Mouse (Mus musculus) cerebellum, postnatal 36 days (tissue): ENCODE data around the gene Olfr71.

ENCODE experiments used
- DNase-seq, 2 experiments: peaks; one replicate each; pipeline ENCODE4 v3.0.0; 2021 to 2022; ENCODE audit warnings: mixed read lengths in 2 of 2

Gene Olfr71

GRCm38 (mm10) chr4:43711821-43712220 is 1.8 kb upstream of the Olfr71 start:
- DNase-seq, result peak; percentile 92

DNA sequence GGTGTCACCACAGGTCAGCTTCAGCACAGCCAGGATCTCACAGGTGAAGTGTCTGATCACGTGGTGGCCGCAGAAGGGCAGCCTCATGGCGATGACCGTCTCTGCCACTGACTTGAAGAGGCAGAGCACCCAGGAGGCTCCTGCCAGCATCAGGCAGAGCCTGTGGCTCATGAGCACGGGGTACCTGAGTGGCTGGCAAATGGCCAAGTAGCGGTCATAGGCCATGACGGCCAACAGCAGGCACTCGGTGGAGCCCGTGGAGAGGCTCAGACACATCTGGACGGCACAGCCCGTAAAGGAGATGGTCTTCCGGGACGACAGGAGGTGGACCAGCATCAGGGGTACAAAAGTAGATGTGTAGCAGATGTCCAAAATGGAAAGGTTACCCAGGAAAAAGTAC is 4.1 kb downstream of the Olfr71 start:
- DNase-seq, result no peak

DNA sequence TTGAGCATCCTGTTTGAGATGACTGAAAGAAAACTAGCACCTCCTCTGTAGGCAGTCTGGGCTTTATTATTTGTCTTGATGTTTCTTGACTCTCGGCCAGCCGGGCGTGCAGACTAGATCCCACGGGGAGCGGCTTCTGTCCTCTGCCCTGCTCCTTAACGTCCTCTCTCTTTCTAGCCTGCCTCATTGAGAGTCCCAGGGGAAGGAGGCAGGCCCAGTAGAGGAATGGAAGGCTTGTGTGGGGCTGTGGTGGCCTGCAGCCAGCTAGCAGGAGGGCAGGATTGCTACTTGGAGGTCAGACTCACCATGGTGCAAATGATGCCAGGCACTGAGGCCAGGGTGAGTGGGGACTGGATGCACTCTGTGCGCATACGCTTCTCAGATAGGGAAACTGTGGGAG is 6.2 kb downstream of the Olfr71 start:
- no peak for DNase-seq

GRCm38 (mm10) chr4:43703439-43703838 is 6.6 kb downstream of the Olfr71 start:
- DNase-seq, result no peak

- DNase-seq, result no peak
Measured at GRCm38 (mm10) chr4:43700707-43701106, 9.3 kb downstream of the Olfr71 start, which contains the start of gene Olfr70. TSS of gene Olfr70 (minus strand) at chr4:43700807.

- peak; percentile 56 to 65 for DNase-seq
Measured at GRCm38 (mm10) chr4:43696561-43696960, 13.5 kb downstream of the Olfr71 start.

DNA sequence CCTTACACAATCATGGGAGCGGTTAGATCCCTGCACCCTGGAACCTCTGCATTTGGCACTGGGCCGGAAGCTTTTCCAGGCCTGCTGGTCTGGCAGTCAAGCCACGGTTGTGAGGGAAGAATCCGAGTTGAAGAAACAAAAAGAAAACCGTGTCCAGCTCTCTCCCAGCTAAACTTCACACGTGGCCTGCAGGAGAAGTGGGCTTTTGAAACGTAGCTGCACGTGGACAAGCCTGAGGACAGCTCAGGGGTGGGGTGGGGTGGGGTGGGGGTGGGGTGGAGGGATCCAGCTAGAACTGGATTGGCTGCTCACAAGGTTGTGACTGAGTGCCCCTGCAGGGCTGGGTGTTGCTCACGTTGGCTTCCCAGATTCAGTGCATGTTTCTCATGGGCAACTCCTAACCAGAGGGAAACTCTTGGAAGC is 14.8 kb downstream of the Olfr71 start:
- DNase-seq, result no peak

GRCm38 (mm10) chr4:43694439-43695248 is 15.4 kb downstream of the Olfr71 start:
- no peak for DNase-seq

- DNase-seq, result no peak
Measured at GRCm38 (mm10) chr4:43693806-43694241, 16.2 kb downstream of the Olfr71 start.

DNA sequence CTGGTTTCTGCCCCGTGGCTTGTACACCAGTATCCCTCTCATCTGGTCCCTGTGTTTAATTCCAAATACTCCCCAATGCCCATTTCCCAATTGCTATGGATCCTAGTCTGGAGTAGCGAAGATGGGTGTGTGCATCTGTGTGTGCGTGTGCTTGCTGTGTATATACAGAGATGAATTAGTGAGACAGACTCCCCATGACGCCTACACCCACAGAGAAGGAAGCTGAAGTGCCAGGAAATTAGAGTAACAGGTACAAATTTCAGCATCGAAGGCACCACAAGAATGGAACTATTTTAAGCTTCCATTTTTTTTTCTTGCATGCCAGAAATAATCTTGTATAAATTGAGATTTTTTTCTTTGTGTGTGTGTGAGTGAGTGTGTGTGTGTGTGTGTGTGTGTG is 19.0 kb downstream of the Olfr71 start:
- DNase-seq, result no peak

DNA sequence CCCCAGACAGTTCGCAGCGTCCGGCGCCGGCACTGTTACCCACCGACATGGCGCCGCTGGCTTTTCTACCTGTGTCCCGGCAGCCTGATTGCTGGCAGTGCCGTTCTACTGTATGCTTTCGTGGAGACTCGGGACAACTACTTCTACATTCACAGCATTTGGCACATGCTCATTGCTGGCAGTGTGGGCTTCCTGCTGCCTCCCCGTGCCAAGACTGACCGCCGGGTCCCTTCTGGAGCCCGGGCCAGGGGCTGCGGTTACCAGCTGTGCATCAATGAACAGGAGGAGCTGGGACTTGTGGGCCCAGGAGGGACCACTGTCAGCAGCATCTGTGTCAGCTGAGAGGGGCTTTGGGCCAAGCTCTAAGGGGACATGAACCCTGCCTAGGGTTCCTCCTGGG is 20.0 kb downstream of the Olfr71 start:
- DNase-seq, result no peak

GRCm38 (mm10) chr4:43679416-43680043 is 30.5 kb downstream of the Olfr71 start:
- DNase-seq, result no peak

DNA sequence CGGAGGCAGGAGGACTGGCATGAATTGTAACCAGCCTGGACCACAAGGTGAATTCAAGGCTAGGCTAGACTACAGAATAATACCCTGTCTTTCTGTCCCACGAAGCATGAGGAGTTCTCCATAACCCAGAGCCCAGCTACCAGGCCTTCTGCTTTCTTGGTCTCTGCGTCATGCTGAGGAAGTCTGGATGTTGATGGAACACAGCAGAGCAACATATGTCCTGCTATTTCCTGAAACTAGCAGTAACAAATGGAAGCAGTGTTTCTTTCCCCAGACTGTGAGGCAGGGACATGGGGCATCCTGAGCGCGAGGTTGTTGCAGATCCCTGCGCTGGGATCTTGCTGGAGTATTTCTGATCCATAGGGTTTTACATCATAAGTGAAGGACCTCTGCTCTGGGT is 31.5 kb downstream of the Olfr71 start:
- no peak for DNase-seq

DNA sequence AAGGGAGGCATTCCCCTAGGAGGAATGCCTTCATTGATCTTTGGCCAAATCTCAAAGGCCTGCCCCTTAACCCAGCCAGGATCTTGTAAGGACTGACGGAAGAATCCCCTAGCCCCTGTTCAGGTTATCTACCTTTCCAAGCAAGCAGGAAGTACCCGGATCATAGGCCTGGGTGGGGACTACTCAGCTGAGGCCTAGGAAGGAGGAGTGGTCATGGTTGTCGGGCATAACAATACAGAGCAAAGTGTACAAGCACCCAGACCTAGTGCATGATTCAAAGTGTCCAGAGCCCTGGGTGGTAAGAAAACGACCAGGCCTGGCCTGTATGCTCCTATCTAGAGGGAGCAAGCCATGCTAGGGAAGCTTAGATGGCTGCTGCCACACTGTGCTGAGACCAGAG is 34.4 kb downstream of the Olfr71 start:
- no peak for DNase-seq

GRCm38 (mm10) chr4:43674974-43675373 is 35.1 kb downstream of the Olfr71 start:
- DNase-seq, result no peak

GRCm38 (mm10) chr4:43673703-43674102 is 36.4 kb downstream of the Olfr71 start:
- no peak for DNase-seq

GRCm38 (mm10) chr4:43672070-43672469 is 38.0 kb downstream of the Olfr71 start:
- DNase-seq, result peak; percentile 92 to 96

GRCm38 (mm10) chr4:43669428-43669794 is 40.6 kb downstream of the Olfr71 start:
- peak; percentile 75 to 77 for DNase-seq

GRCm38 (mm10) chr4:43668782-43669427 is 41.1 kb downstream of the Olfr71 start, which contains the start of the genes Tmem8b and Fam221b:
TSS of gene Tmem8b (plus strand) at chr4:43668971.
TSS of gene Fam221b (minus strand) at chr4:43669145.
- peak; percentile 92 to 93 for DNase-seq

- no peak for DNase-seq
Measured at GRCm38 (mm10) chr4:43666412-43666811, 43.6 kb downstream of the Olfr71 start.

DNA sequence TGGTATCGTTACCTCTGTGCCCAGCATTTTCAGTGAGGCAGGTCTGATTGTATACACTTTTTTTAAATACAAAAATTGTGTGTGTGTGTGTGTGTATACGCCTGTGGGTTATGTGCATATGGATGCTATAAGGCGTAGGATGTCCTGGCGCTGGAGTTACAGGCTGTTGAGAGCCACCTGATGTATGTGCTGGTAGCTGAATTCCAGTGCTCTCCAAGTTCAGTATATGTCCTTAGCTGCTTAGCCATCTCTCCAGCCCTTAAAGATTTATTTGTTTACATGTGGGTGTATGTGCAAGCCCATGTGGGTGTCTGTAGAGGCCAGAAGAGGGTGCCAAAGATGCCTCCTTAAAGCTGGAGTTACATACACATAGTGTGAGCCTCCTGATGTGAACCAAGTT is 52.9 kb downstream of the Olfr71 start:
- no peak for DNase-seq

DNA sequence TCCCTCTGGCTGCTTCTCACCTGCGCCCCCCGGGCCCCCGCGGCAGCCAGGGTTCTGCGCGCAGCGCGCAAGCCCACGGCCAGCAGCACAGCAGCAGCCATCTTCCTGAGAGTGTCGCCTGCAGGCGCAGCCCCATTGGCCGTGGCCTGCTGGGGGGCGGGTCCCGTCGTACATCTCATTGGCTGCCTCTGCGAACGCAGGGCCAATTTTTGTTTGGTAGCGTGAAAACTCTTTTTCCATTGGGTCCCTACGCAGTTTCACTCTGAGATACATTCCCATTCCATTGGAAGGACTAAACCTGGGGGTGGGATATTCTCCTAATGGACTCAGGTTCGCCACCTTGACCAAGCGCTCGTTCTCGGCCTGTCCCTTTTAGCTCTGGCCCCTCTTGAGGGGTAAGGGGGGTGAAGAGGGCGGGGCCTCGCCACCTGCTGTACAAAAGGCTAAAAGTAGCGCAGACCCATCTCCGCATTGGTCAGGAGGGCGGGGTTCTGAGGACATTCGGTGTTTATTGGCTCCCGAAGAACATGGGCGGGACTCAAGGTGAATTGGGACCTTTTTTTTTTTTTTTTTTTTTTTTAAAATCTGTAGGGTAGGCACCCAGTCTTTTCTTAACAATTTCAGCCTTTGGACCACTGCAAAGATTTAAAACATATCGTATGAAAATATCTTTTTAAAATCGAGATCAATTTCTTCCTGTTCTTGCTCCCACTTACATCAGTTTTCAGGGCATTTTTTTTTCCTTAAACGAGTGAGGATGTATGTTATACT is 53.5 kb downstream of the Olfr71 start, which contains the start of gene Hint2:
Hint2 (minus strand) TSS at position 128 of the 771 bp plus-strand sequence.
- DNase-seq, result peak; percentile 95 to 97
